Mouse (Mus musculus) neural tube, embryonic 13.5 days (tissue): ENCODE measurements at regions not wholly inside any gene's neighbourhood (a gene's known extent, or its start where the extent isn't known, plus 50 kb on each side); places are given as distances from the start of the nearest gene placed in this dataset.

ENCODE experiments used
- ATAC-seq: fragments of 200-750 bp; cut with Nextera tagmentation; 2 replicates; pipeline ENCODE4 v1.8.0; 2017; ENCODE audit warnings: low read depth, mild to moderate bottlenecking, moderate TSS enrichment, moderate library complexity
- H3K27ac ChIP-seq: fragments of 300-500 bp; sonication (generic); replicated peaks from 2 replicates; pipeline ENCODE4 v1.5.1; 2015; ENCODE audit warnings: moderate library complexity, mild to moderate bottlenecking, inconsistent platforms
- H3K27me3 ChIP-seq: fragments of 300-500 bp; sonication (generic); 2 replicates; pipeline ENCODE4 v1.6.1; 2015; ENCODE audit warnings: mild to moderate bottlenecking, inconsistent platforms
- H3K36me3 ChIP-seq: fragments of 300-500 bp; sonication (generic); 2 replicates; pipeline ENCODE4 v1.6.1; 2015; ENCODE audit warnings: mild to moderate bottlenecking, inconsistent platforms
- H3K4me1 ChIP-seq: fragments of 300-500 bp; sonication (generic); replicated peaks from 2 replicates; pipeline ENCODE4 v1.6.1; 2015; ENCODE audit warnings: inconsistent platforms
- H3K4me2 ChIP-seq: fragments of 300-500 bp; sonication (generic); 2 replicates; pipeline ENCODE4 v1.6.1; 2015; ENCODE audit warnings: inconsistent platforms, mild to moderate bottlenecking, moderate library complexity
- H3K4me3 ChIP-seq: fragments of 300-500 bp; sonication (generic); 2 replicates; pipeline ENCODE4 v1.5.1; 2015; ENCODE audit warnings: mild to moderate bottlenecking, inconsistent platforms
- H3K9ac ChIP-seq: fragments of 300-500 bp; sonication (generic); 2 replicates; pipeline ENCODE4 v1.6.1; 2015; ENCODE audit warnings: moderate library complexity, mild to moderate bottlenecking, inconsistent platforms
- H3K9me3 ChIP-seq: fragments of 300-500 bp; sonication (generic); 2 replicates; pipeline ENCODE4 v1.6.1; 2016; ENCODE audit warnings: inconsistent platforms
- WGBS: fragments of 180-500 bp; shearing (Covaris S2); methylation state at CpG from one replicate; pipeline ENCODE4 v1.1.7; 2015; 5-methylcytosine and 5-hydroxymethylcytosine counted together

DNA sequence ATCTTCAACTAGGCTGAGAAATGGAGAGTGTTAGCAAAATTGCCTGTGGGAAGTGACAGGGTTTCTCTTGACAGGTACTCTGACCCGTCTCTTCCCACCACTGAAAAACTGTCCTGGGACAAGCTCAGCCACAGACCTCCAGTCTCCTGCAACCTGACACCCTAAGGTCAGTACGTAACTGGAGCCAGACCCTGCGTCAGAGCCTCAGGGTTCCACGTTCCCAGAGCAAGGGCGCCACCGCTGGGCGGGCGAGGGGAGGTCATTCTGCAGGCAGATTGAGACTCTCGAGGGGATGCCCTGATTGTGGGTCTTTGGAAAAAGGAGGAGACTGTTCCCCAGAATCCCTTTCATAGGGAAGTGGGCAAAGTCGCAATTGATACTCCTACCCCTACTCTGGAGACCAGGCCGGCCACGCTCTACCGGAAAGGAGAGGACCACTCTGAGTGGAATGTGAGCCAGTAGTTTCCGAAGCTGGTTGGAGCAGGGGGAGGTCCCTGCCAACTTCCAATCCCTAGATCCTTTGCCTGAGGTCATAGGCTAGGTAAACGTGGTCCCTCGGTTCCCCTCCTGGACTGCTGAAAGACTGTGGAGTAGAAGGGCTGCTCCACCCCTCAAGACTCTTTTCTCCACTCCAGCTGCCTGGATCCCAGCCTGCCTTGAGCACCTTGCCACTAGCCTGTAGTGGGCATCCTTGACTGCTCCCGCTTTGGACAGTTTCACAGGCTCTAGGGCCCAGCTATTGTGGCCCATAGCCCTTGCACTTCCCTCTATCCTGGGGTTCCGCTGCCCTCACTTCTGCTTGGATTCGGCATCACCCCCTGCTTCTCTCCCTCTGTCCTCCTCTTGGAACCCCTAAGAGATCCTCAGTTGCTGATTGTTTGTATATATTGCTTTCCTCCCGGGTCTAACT, 61.0 kb upstream of the Lpcat1 start:
- Histone ChIP-seq H3K9me3 (no peaks in the 10 kb centered on the region), H3K27ac (no peak overlapping the region), H3K27me3 (peaks cover 14% of the 10 kb centered on the region), H3K4me3 (no peak overlapping the region), H3K4me1 (no peaks in the 10 kb centered on the region), H3K4me2 (no peak overlapping the region), H3K36me3 (no peaks in the 10 kb centered on the region), H3K9ac (no peak overlapping the region)
- no peak for ATAC-seq
- WGBS = 17% methylated on average over 20 of the region's 20 CpGs

DNA sequence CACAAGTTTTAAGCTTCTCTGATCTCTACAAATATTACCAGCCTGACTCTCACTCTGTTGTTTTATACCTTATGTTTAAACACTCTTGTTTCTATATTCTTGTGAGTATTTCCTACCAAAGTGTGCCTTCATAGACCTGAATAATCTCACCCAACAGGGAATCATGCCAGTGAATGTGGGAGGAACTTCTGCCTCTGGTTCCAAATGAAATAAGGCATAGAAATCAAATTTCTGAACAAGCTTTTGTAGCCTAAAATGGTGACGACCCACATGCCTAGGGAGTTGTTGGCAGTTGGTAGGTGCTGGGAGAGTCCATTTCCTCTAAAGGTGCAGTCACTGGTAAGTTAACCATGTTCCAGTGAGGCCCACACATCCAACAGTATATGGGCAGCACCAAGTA, 66.1 kb upstream of the Lpcat1 start:
- Histone ChIP-seq H3K27me3 (peaks cover 2% of the 10 kb centered on the region; the same call in 1 of the 2 replicates), H3K27ac (no peak overlapping the region), H3K36me3 (no peaks in the 10 kb centered on the region), H3K9ac (no peak overlapping the region), H3K9me3 (no peaks in the 10 kb centered on the region), H3K4me3 (no peak overlapping the region), H3K4me2 (no peak overlapping the region), H3K4me1 (no peaks in the 10 kb centered on the region)
- no peak for ATAC-seq
- WGBS = 81% methylated on average over 1 of the region's 1 CpGs

DNA sequence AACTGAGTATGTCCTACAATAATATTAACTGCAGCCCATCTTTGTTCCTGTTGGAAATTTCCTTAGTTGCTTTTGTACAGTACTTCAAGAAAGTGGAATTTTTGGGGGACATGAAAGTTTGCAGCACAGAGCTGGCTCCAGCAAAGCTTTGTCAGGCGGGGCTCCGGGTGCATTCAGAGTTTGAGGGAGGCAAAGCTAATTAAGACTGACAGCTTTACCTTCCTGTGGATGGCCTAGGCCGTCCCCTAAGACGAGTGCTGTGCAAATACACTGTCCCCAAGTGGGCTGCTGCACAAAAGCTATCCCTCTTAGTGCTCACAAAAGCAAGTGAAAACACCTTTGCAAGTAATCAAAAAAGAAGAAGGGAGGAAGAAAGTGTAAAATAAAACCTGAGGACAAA, 68.7 kb upstream of the Ndufs6 start:
- no peaks in the 10 kb centered on the region for H3K36me3 ChIP-seq
- no peak overlapping the region for H3K9ac ChIP-seq
- H3K27me3 ChIP-seq = no peaks in the 10 kb centered on the region
- no peaks in the 10 kb centered on the region for H3K4me1 ChIP-seq
- H3K4me2 ChIP-seq = no peak overlapping the region
- no peak for ATAC-seq
- no peaks in the 10 kb centered on the region for H3K9me3 ChIP-seq
- 19% methylated on average over 4 of the region's 4 CpGs for WGBS
- H3K27ac ChIP-seq = no peak overlapping the region
- H3K4me3 ChIP-seq = no peak overlapping the region

DNA sequence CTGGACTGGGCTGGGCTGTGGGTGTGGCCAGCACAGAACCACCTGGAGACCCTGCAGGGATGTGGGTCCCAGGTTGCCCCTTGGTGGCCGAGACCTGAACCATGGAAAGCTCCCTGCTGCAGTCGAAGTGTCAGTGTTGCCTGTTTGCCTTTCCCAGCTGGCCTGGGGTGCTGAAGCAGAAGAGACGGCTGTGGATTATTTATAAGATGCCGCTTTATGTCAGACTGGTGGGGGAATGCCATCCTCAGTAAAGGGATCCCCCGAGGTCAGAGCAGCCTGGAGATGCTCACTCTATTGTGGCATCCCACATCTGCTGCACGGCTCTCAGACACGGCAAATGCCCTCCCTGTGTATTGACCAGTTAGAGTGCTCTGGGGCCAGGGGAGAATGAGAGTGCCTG, 67.5 kb upstream of the Ndufs6 start:
- Histone ChIP-seq H3K9ac (no peak overlapping the region), H3K4me3 (no peak overlapping the region), H3K27me3 (no peaks in the 10 kb centered on the region), H3K9me3 (no peaks in the 10 kb centered on the region), H3K27ac (peak overlapping the region; percentile 38; the same call in 1 of the 2 replicates), H3K36me3 (no peaks in the 10 kb centered on the region), H3K4me1 (no peaks in the 10 kb centered on the region), H3K4me2 (no peak overlapping the region)
- WGBS = 55% methylated on average over 7 of the region's 7 CpGs
- ATAC-seq = no peak

DNA sequence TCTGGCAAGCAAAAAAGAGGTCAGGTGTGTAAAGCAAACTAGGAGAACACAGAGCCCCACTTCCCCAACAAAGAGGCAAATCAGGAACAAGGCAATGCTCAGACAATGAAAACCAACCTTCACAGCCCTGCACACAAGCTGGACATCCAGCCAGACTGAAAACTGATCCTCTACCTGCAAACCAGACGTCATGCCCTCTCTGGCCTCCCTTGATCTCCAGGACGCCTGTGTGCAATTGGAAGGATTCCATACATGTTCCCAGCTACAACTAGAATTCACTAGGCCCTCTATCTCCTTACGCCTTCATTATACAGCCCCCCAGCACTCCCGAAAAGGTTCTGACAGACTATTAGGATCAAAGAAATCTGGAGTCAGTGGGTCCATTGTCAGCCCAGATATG, 60.7 kb upstream of the Ndufs6 start:
- H3K27me3 ChIP-seq = no peaks in the 10 kb centered on the region
- no peaks in the 10 kb centered on the region for H3K36me3 ChIP-seq
- H3K9me3 ChIP-seq = no peaks in the 10 kb centered on the region
- H3K4me1 ChIP-seq = no peaks in the 10 kb centered on the region
- 79% methylated on average over 4 of the region's 4 CpGs for WGBS
- no peak overlapping the region for H3K4me3 ChIP-seq
- no peak overlapping the region for H3K9ac ChIP-seq
- H3K4me2 ChIP-seq = no peak overlapping the region
- H3K27ac ChIP-seq = no peak overlapping the region
- ATAC-seq = no peak

DNA sequence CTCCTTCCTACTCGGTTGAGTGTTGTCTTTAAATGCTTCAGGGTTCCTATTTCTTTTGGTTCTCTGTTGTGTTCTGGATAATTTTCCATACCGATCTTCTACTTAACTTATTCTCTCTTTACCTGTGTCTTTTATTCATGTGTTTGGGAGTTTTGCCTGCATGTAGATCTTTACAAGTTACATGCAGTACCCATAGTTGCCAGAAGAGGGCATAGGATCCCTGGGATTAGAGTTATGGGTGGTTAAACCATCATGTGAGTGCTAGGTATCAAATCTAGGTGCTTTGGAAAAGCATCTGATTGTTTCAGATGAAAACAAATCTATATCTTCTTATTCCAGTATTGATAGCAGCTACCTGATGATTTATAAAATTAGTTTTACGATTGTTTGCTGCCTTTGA, 55.2 kb upstream of the Ndufs6 start:
- H3K36me3 ChIP-seq = no peaks in the 10 kb centered on the region
- no peaks in the 10 kb centered on the region for H3K27me3 ChIP-seq
- no peak overlapping the region for H3K27ac ChIP-seq
- H3K4me2 ChIP-seq = no peak overlapping the region
- ATAC-seq = no peak
- H3K9ac ChIP-seq = no peak overlapping the region
- H3K4me1 ChIP-seq = no peaks in the 10 kb centered on the region
- no peak overlapping the region for H3K4me3 ChIP-seq
- H3K9me3 ChIP-seq = 0 out of 2 replicates have a peak, but pooled peaks cover 3% of the 10 kb centered on the region
- WGBS = 65% methylated on average over 3 of the region's 3 CpGs
